Mouse (Mus musculus): ENCODE measurements around the gene Gm20388. TPM values are rescaled to one million over a fixed set of nuclear protein-coding genes. Genes with fewer than 3 reads are reported as not detected.
A peak's percentile ranks its signal among the peaks of the same experiment; 100 is the strongest.

Gene Gm20388
- total RNA-seq, 2 experiments from 2014 or later, result 1.9 to 2.0 TPM

DNA sequence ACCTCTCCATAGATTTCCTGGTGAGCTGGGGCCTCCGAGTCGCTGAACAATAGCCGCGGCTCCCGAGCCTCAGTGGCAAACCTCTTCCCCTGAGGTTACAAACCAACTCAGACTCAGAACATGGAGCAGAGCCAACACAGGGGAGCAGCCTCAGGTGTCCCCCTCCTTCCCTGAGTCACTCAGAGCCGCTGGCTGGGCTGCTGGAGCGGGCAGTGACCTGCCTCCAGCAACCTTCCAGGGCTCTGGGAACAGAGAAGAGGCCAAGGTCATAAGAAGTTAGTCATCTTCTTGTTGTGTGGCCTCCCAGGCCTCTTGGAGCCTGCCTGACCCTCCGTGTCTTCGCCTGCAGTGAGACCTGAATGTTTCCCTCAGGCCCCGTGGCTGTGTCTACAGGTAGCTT lies 1107.6 kb downstream of the Gm20388 start:
- peak; percentile 30 for DNase-seq

DNA sequence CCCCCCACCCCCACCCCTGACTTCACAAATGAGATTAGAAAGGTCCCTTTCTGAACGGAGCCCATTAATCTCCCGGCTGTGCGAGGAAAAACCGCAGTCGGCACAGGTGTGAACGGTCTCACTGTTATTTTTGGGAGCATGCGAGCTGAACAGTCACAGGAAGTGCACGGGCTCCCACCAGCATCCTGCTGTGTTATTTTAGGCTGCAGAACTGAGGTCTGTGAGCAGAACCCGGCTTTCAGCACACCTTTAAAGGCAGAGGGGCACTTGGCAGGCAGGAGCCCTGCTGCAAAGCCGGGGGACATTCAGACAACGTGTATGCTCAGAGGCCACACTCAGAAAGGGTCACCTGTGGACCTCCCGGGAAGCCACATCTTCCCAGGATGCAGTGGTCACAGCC lies 1110.8 kb downstream of the Gm20388 start:
- DNase-seq, result no peak

DNA sequence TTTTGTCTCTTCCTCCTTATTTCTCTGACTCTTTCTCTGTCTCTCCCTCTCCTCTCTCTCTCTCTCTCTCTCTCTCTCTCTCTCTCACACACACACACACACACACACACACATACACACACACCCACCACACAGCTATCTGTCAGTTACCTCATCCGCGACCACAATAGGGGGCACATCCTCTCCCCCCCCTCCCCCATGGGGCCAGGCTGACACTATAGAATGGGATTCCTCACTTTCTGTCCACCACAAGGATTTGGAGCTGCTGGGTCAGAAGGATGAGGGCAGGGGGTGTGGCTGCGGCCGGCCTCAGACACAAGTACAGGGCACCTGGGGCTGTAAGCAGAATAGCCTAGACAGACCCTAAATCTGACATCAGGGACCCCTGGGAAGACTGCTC lies 1112.4 kb downstream of the Gm20388 start:
- DNase-seq, result no peak

DNA sequence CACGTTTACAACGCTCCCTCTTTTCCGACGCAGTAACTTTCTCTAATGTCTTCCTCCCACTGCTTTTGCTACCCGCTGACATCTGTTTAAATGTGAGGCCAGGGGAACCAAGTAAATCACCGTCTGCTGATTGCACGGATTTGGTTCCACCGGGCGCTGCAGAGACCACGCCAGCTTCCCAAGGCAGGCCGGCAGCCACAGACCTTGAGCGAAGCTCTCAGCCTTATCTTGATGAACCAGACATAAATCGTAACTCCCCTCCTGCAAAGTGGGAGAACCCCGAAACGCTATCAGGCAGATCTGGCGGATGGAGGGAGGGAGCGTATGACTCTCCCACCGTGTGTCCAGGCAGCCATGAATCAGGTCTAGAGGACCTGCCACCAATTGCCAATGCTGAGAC lies 1113.1 kb downstream of the Gm20388 start:
- DNase-seq, result peak; percentile 39

- no peak for DNase-seq
Observed at GRCm38 (mm10) chr8:121025486-121025885, 1114.8 kb downstream of the Gm20388 start.

DNA sequence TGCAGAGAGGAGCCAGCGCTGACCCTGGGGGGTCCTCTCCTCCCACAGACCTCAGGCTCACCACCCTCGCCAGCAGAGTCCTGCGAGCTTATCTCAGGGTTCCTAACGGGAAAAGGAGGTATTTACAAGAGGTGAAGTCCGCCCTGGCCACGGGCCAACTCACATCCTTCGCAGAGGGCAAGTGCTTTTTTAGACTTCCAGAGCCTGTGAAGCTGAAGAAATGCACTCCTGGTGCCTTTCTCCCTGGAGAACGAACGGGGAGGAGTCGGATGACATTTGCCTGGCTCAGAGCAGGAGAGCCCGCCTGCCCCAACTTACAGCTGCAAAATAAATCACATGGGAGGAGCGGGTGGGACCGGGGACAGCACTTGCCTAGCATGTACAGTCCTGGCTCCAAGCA lies 1117.1 kb downstream of the Gm20388 start:
- peak; percentile 42 for DNase-seq

GRCm38 (mm10) chr8:121029076-121029475 lies 1118.4 kb downstream of the Gm20388 start:
- no peak for DNase-seq

GRCm38 (mm10) chr8:121030496-121031040 lies 1119.9 kb downstream of the Gm20388 start:
- no peak for DNase-seq

DNA sequence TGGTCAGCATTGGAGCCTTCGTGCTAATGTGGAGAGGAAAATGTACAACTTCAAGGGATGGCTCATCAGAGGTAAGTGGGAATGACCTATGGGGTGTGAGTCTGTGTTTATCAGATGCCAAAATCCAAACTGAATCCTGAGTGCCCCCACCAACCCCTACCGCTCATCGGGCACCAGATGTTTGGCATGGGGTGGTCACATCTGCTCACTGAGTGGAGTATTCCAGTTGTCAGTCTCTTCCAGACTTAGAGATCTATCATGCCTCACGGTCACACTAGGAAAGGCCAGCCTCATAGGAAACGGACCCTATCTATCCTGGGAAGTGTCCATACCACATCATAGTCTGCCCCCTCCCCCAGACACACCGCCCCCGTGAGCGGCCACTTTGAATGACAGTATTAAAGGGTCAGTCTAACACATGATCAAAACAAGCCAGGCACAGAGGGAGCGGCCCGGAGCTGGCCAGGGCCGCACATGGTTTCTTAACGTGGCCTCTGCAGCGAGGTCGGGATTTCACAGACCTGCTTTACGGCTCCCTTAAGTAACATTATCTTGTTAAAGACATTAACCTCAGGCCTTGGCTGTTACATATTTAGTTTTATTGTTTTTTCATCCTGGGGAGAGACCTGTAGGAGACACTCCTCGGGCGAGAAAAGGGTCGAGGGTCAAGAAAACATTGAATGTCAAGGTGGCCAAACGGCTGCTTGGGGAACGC lies 1122.8 kb downstream of the Gm20388 start:
- no peak for DNase-seq

DNA sequence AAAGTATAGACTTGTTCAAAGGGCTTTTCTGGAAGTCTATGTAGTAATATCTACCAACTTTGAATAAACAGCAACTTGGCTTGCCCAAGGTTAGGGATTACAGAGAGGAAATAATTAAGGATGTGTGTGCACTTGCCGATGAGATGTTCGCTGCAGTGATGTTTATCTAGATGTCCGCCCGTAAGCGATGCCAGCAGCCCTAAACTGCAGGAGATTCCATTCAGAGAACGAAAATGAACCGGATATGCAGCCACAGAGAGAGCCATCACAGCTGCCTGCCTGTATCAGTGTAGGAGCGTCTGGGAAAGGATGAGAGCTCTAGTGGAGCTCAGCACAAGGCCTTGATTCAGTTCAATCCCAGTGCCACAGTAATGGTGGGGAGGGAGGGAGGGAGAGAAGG lies 1125.0 kb downstream of the Gm20388 start:
- no peak for DNase-seq

DNA sequence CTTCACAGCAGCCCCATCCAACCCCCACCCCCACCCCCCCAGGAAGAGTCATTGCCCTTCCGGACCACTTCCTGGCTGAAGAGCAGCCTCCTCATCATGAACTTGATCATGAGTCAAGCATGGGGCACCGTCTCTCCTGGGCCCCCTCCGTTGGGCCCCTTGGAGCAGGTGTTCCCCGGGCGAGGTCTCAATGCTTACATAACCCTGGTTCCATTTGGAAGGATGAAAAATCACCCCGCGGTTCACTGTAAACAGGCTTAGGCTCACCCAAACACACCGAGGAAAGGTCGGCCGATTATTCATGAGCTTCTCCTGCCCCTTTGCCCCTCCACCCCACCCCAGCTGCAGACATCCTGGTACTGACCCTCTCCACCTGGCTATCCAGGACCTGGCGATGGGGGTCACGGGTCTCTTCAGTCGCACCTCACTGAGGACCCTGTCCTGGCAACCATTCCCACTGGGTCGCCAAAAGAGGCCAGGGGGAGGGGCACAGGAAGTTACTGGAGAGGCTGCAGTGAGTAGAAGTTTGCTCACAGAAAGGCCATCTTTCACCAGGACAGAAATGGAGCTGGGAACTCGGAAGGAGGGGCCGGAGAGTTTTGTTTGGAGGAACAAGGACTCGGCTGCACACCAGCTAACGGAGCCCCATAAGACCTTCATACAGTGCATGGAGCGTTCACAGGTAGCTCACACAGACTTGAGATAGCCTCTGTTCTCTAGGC lies 1133.2 kb downstream of the Gm20388 start:
- no peak for DNase-seq

GRCm38 (mm10) chr8:121047441-121047840 lies 1136.8 kb downstream of the Gm20388 start:
- no peak for DNase-seq

- no peak for DNase-seq
Observed at GRCm38 (mm10) chr8:121058081-121058480, 1147.4 kb downstream of the Gm20388 start.

DNA sequence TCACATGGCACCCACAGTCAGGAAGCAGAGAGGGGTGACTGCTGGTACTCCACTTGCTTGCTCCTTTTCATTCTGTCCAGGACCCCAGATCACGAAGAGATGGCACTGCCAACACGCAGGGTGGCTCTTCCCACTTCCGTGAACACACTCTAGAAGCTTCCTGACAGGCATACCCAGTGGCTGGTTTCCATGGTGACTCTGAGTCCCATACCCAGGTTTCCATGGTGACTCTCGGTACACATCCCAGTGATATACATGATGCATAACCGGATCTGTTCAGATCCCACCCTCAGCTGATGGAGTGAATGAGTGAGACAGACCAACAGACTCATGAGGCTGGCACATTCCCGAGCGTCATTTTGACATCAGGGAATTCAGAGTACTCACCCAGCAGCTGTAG lies 1148.5 kb downstream of the Gm20388 start:
- DNase-seq, result no peak

- DNase-seq, result no peak
Observed at GRCm38 (mm10) chr8:121062521-121062920, 1151.9 kb downstream of the Gm20388 start.

DNA sequence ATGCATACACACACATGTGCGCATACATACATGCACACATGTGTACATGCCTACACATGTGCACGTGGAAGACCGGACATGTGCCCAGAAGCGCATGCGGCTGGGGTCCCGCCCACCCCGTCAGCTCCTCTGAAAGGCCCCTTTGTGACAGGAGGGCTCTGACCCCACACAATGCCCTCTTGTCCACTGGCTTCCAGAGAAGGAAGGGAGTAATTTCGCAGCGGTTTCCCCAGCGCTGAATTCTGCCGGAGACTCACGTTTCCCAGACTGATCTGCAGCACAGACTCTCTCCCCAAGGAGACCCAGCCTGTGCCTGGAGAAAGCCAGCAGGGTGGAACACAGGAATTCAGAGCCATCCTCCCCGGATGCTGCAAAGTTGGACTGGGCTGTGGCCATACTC lies 1153.0 kb downstream of the Gm20388 start:
- DNase-seq, result no peak

DNA sequence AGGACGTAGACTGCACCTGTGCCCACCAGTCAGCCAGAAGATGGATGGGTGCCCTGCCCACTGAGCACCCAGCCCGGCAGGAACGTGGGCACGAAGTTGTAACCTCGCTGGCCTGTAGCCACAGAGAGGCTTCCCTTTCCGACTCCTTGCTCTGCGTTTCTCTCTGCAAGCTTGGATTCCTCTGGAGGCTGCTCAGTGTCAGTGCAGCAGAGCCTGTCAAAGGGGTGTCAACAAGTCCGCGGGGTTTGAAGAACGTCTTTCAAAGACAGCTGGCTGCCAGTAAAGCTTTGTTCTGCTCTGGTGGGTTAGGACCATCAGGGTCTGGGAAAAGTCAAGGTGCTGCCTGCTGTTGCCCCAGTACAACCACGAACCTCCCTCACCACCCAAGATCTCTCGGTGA lies 1160.8 kb downstream of the Gm20388 start:
- DNase-seq, result no peak

DNA sequence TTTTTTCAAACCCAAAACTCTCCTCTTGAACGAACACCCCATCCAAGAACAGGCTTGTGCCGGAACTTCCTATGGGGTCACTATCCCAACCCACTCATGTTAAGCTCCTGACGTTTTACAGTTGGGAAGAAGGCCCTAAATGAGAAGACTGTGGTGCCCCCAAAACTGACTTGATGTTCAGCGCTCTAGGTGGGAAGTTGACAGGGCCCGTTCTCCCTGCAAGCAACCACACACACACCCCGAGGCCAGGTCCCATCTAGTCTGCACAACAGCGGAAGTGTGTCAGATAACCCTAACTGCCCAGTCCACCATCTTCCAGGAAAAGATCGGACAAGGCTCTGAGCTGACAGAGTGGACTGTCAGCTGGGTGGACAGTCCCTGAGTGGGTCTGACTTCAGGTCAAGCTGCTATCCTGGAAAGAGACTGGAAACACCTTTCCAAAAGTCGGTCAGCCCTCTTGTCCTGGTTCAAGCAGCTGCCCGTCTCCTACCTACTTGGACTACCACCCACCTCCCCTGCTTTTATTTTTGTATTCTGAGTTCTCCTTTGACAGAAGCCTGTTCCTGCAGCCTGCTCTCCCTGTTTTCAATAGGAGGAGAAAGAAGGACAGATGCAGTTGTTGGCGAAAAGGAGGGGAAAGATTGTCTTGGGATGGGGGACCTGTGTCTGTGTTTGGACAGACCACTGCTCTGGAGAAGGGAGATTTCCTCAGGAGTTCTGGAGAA lies 1161.9 kb downstream of the Gm20388 start:
- DNase-seq, result no peak

GRCm38 (mm10) chr8:121073174-121074107 lies 1162.8 kb downstream of the Gm20388 start:
- DNase-seq, result no peak

- no peak for DNase-seq
Observed at GRCm38 (mm10) chr8:121074108-121074847, 1163.6 kb downstream of the Gm20388 start.

- no peak for DNase-seq
Observed at GRCm38 (mm10) chr8:121074848-121075145, 1164.2 kb downstream of the Gm20388 start.
